Mouse (Mus musculus): ENCODE data around the gene Hnf1b.

Gene Hnf1b

GRCm38 (mm10) chr11:83849529-83850335 is at the start of gene Hnf1b:
Gene Hnf1b, plus strand, starts transcription at chr11:83850063.
- DNase-seq (ENCODE audit: low spot score) = peak; percentile 52

GRCm38 (mm10) chr11:83802166-83802565 is 47.7 kb upstream of the Hnf1b start:
- peak; percentile 60 for DNase-seq (ENCODE audit: low spot score)

GRCm38 (mm10) chr11:83802581-83802980 is 47.3 kb upstream of the Hnf1b start:
- no peak for DNase-seq (ENCODE audit: low spot score)

GRCm38 (mm10) chr11:83810441-83810840 is 39.4 kb upstream of the Hnf1b start:
- no peak for DNase-seq (ENCODE audit: low spot score)

- DNase-seq (ENCODE audit: low spot score) = peak; percentile 53
Observed at GRCm38 (mm10) chr11:83815191-83815590, 34.7 kb upstream of the Hnf1b start.

GRCm38 (mm10) chr11:83815628-83816027 is 34.2 kb upstream of the Hnf1b start:
- peak; percentile 67 for DNase-seq (ENCODE audit: low spot score)

- DNase-seq (ENCODE audit: low spot score) = no peak
Observed at GRCm38 (mm10) chr11:83817048-83817447, 32.8 kb upstream of the Hnf1b start.

GRCm38 (mm10) chr11:83817994-83818393 is 31.9 kb upstream of the Hnf1b start:
- DNase-seq (ENCODE audit: low spot score) = no peak

- DNase-seq (ENCODE audit: low spot score) = no peak
Observed at GRCm38 (mm10) chr11:83818591-83819127, 31.2 kb upstream of the Hnf1b start.

- DNase-seq (ENCODE audit: low spot score) = peak; percentile 64
Observed at GRCm38 (mm10) chr11:83819806-83820483, 29.9 kb upstream of the Hnf1b start.

- DNase-seq (ENCODE audit: low spot score) = no peak
Observed at GRCm38 (mm10) chr11:83826142-83826541, 23.7 kb upstream of the Hnf1b start.

GRCm38 (mm10) chr11:83828553-83829142 is 21.2 kb upstream of the Hnf1b start:
- DNase-seq (ENCODE audit: low spot score) = no peak

- peak; percentile 39 for DNase-seq (ENCODE audit: low spot score)
Observed at GRCm38 (mm10) chr11:83832389-83832788, 17.5 kb upstream of the Hnf1b start.

GRCm38 (mm10) chr11:83833517-83833916 is 16.3 kb upstream of the Hnf1b start:
- DNase-seq (ENCODE audit: low spot score) = no peak

GRCm38 (mm10) chr11:83833959-83834496 is 15.8 kb upstream of the Hnf1b start:
- no peak for DNase-seq (ENCODE audit: low spot score)

- DNase-seq (ENCODE audit: low spot score) = no peak
Observed at GRCm38 (mm10) chr11:83839451-83839850, 10.4 kb upstream of the Hnf1b start.

- DNase-seq (ENCODE audit: low spot score) = peak; percentile 60
Observed at GRCm38 (mm10) chr11:83843534-83843933, 6.3 kb upstream of the Hnf1b start.

- peak; percentile 63 for DNase-seq (ENCODE audit: low spot score)
Observed at GRCm38 (mm10) chr11:83850586-83851272, 866 bp downstream of the Hnf1b start.

- DNase-seq (ENCODE audit: low spot score) = peak; percentile 41
Observed at GRCm38 (mm10) chr11:83851273-83852015, 1.6 kb downstream of the Hnf1b start.

GRCm38 (mm10) chr11:83852016-83852355 is 2.1 kb downstream of the Hnf1b start:
- DNase-seq (ENCODE audit: low spot score) = peak; percentile 33
